In the genomic region with DNA sequence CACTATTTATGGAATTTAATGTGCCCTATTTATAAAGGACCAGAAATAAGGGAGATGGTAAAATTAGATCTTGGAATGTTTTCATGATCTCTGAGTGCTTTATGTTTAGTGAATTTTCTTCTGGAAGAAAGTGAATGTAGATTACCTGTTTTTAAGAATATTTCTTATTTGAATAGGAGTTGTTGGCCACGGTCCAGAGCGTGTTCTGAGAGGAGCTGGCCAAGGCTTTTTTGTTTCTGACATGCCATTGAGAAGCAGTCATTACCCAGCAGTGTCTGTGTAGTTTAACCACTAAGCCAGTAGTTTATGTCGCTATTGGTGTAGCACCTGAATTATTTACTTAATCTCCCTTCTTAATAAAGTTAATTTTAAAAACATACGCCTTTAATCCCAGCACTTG, we compare ENCODE assay signal across 24 mouse cellular contexts. TPM values are rescaled to one million over a fixed set of nuclear protein-coding genes. Genes with fewer than 3 reads are reported as not detected.
A peak's percentile ranks its signal among the peaks of the same experiment; 100 is the strongest.
DNase-seq lines count a peak whose midpoint lies in the region; ATAC-seq and TF ChIP-seq lines count a peak whose summit lies in the region.
"Had no signal": no experiment of that assay in that cellular context is flagged by ENCODE, and none has a peak within 500 bp of the region (broad histone marks: within the 10 kb centered on the region; RNA-seq: fewer than 3 reads in every experiment).

No protein-coding gene starts in this region.

- H3K9ac ChIP-seq in hindbrain, postnatal 0 days (replicated peaks; ENCODE audit: low read length) = no peak overlapping the region
- H3K9ac ChIP-seq: embryonic facial prominence, embryonic 12.5 days; heart, embryonic 13.5 days; hindbrain, embryonic 15.5 days had no signal

- no peaks in the 10 kb centered on the region for H3K4me1 ChIP-seq in hindbrain, postnatal 0 days (ENCODE audit: insufficient read depth, low read length)
- no peaks in the 10 kb centered on the region for H3K4me1 ChIP-seq in midbrain, embryonic 10.5 days
- H3K4me1 ChIP-seq: embryonic facial prominence, embryonic 12.5 days; hindbrain, embryonic 15.5 days had no signal

- H3K27me3 ChIP-seq in hindbrain, postnatal 0 days (ENCODE audit: insufficient read depth, low read length) = no peaks in the 10 kb centered on the region
- H3K27me3 ChIP-seq in midbrain, embryonic 10.5 days (ENCODE audit: low read depth, poor library complexity, severe bottlenecking) = no peaks in the 10 kb centered on the region
- H3K27me3 ChIP-seq: embryonic facial prominence, embryonic 12.5 days; heart, embryonic 13.5 days; hindbrain, embryonic 15.5 days had no signal

- WGBS in hindbrain, postnatal 0 days = 88% methylated on average over 4 of the region's 4 CpGs
- 97% methylated on average over 4 of the region's 4 CpGs for WGBS in midbrain, embryonic 10.5 days

- peak overlapping the region; percentile 1; the same call in 1 of the 2 replicates for H3K27ac ChIP-seq in left cerebral cortex, adult 2 months
- no peak overlapping the region for H3K27ac ChIP-seq in hindbrain, postnatal 0 days
- H3K27ac ChIP-seq in midbrain, embryonic 10.5 days (replicated peaks) = no peak overlapping the region
- H3K27ac ChIP-seq: embryonic facial prominence, embryonic 12.5 days; hindbrain, embryonic 15.5 days had no signal

- peak; percentile 19 for DNase-seq in cerebellum, adult 11 months
- no peak for DNase-seq in left cerebral cortex, adult 2 months (ENCODE audit: extremely low spot score in 1 of 2, low spot score in 2 of 2)
- DNase-seq in left cerebral cortex, adult 18-20 months (ENCODE audit: low spot score in 2 of 2) = no peak
- DNase-seq in cerebellum, postnatal 10 days = peak; percentile 35 to 37
- no peak for DNase-seq in hindbrain, postnatal 0 days (ENCODE audit: low spot score)
- no peak for DNase-seq in midbrain, embryonic 10.5 days (ENCODE audit: low spot score)
- DNase-seq: adrenal gland, adult 8-10 months; adrenal gland, postnatal 36 days; B cell, adult 2 months; gastrocnemius, postnatal 36 days; heart, postnatal 36 days; kidney, adult 11 months had no signal

- no peak overlapping the region for H3K4me2 ChIP-seq in hindbrain, postnatal 0 days (ENCODE audit: low read depth, low read length)
- H3K4me2 ChIP-seq: embryonic facial prominence, embryonic 12.5 days; heart, embryonic 13.5 days; hindbrain, embryonic 15.5 days had no signal

- no peak for ATAC-seq in cerebellum, adult (ENCODE audit: insufficient number of reproducible peaks, low FRiP score, low TSS enrichment)
- ATAC-seq in hindbrain, postnatal 0 days = no peak
- ATAC-seq: CD4-positive, CD25-positive, alpha-beta regulatory T cell, adult 4 months; forebrain, embryonic 16.5 days had no signal

- H3K9me3 ChIP-seq in hindbrain, postnatal 0 days (ENCODE audit: low read length) = no peaks in the 10 kb centered on the region
- no peaks in the 10 kb centered on the region for H3K9me3 ChIP-seq in midbrain, embryonic 10.5 days (replicated peaks)
- H3K9me3 ChIP-seq: embryonic facial prominence, embryonic 12.5 days; G1E; heart, embryonic 13.5 days; hindbrain, embryonic 15.5 days had no signal

- intact Hi-C loops in left cerebral cortex, adult 2 months (cut with DNase I) = no loop called here

- peaks cover 37% of the 10 kb centered on the region; the same call in 1 of the 2 replicates for H3K36me3 ChIP-seq in hindbrain, postnatal 0 days (ENCODE audit: insufficient read depth, low read length)
- peaks cover 98% of the 10 kb centered on the region for H3K36me3 ChIP-seq in midbrain, embryonic 10.5 days

- no peak overlapping the region for H3K4me3 ChIP-seq in left cerebral cortex, adult 2 months
- no peak overlapping the region for H3K4me3 ChIP-seq in hindbrain, postnatal 0 days (ENCODE audit: low read length)
- no peak overlapping the region for H3K4me3 ChIP-seq in midbrain, embryonic 10.5 days
- H3K4me3 ChIP-seq: embryonic facial prominence, embryonic 12.5 days; heart, embryonic 13.5 days; hindbrain, embryonic 15.5 days had no signal

- no peak for TF ChIP-seq CTCF in left cerebral cortex, adult 2 months (IDR thresholded peaks at IDR 0.05)
- no peak for TF ChIP-seq CTCF in hindbrain, postnatal 0 days (IDR thresholded peaks at IDR 0.05; ENCODE audit: low read depth)

RNA-seq across cellular contexts. Expression of a gene that starts 12.9 kb away (rescaled TPM):
- total RNA-seq in left cerebral cortex, adult 2 months (2021) = 10 to 100 TPM in 1 of 2 experiments, 1 to 10 TPM in 1; 5.4 to 11.0 TPM
- total RNA-seq in left cerebral cortex, adult 18-20 months (2021) = 10 to 100 TPM in 1 of 2 experiments, 1 to 10 TPM in 1; 3.2 to 11.0 TPM
- 2.4 TPM in 1 of 2 replicates, not detected in the other for total RNA-seq in hindbrain, postnatal 0 days (2014; rRNA removed)
- polyA plus RNA-seq in hindbrain, postnatal 0 days (2015; fragmentation: Nextera tagmentation; extraction: Ambion mirVana) = 2.8 and 3.1 TPM in 2 replicates
- not detected in 2 replicates for polyA plus RNA-seq in midbrain, embryonic 10.5 days (2016; fragmentation: Nextera tagmentation; extraction: Ambion mirVana)
- total RNA-seq: G1E had no signal
- polyA plus RNA-seq: brain, embryonic 14.5 days; cortical plate, adult 2 months; embryonic facial prominence, embryonic 12.5 days; forebrain, embryonic 11.5 days had no signal

RNA-seq across cellular contexts. Expression of a gene that starts 13.0 kb away (rescaled TPM):
- 10 to 100 TPM; 38.8 to 40.2 TPM for total RNA-seq in left cerebral cortex, adult 2 months (2021)
- 10 to 100 TPM; 38.0 to 39.6 TPM for total RNA-seq in left cerebral cortex, adult 18-20 months (2021)
- 22.7 and 23.5 TPM in 2 replicates for total RNA-seq in hindbrain, postnatal 0 days (2014; rRNA removed)
- polyA plus RNA-seq in hindbrain, postnatal 0 days (2015; fragmentation: Nextera tagmentation; extraction: Ambion mirVana) = 18.6 and 22.5 TPM in 2 replicates
- polyA plus RNA-seq in midbrain, embryonic 10.5 days (2016; fragmentation: Nextera tagmentation; extraction: Ambion mirVana) = 58.9 and 60.1 TPM in 2 replicates

RNA-seq across cellular contexts. Expression of a gene that starts 49.8 kb away (rescaled TPM):
- 10 to 100 TPM; 10.5 to 11.6 TPM for total RNA-seq in left cerebral cortex, adult 2 months (2021)
- total RNA-seq in left cerebral cortex, adult 18-20 months (2021) = 10 to 100 TPM in 1 of 2 experiments, 1 to 10 TPM in 1; 9.8 to 11.1 TPM
- not detected in 2 replicates for total RNA-seq in hindbrain, postnatal 0 days (2014; rRNA removed)
- polyA plus RNA-seq in hindbrain, postnatal 0 days (2015; fragmentation: Nextera tagmentation; extraction: Ambion mirVana) = 0.09 TPM in 1 of 2 replicates, not detected in the other
- polyA plus RNA-seq in midbrain, embryonic 10.5 days (2016; fragmentation: Nextera tagmentation; extraction: Ambion mirVana) = not detected in 2 replicates
- total RNA-seq: adrenal gland, adult 8-10 months; adrenal gland, postnatal 36 days; gastrocnemius, adult 8-10 months; gastrocnemius, postnatal 36 days; heart, postnatal 36 days had no signal
- polyA plus RNA-seq: CD4-positive, CD25-positive, alpha-beta regulatory T cell, adult 4 months; forebrain, embryonic 16.5 days; G1E; heart, postnatal 0 days; hindbrain, embryonic 15.5 days had no signal

Comparison
In these comparisons a context has a peak if more than half of its experiments do, and no peak if none do; other contexts are left out.
1. DNase-seq: peak in cerebellum, adult 11 months (single experiment) and cerebellum, postnatal 10 days (2 of 2); none in left cerebral cortex, adult 2 months (0 of 2), left cerebral cortex, adult 18-20 months (0 of 2), hindbrain, postnatal 0 days (single experiment) and midbrain, embryonic 10.5 days (single experiment).
2. RNA of a gene that starts 49.8 kb away (total RNA-seq): 10.5 to 11.6 TPM in left cerebral cortex, adult 2 months and 9.8 to 11.1 TPM in left cerebral cortex, adult 18-20 months; not detected in hindbrain, postnatal 0 days; every median in the first group is over 10 times any median in the second.